Mouse (Mus musculus) forebrain, embryonic 16.5 days (tissue): ENCODE data around the gene Chst11. TPM values are rescaled to one million over a fixed set of nuclear protein-coding genes. Genes with fewer than 3 reads are reported as not detected.

Experiments
- ATAC-seq: fragments of 200-750 bp; cut with Nextera tagmentation; 2 replicates; pipeline ENCODE4 v1.8.0; 2017; ENCODE audit warnings: mild to moderate bottlenecking, moderate library complexity
- H3K27ac ChIP-seq: fragments of 300-500 bp; sonication (generic); 2 replicates; pipeline ENCODE4 v1.5.1; 2014; ENCODE audit warnings: low read length, control low read depth
- H3K27me3 ChIP-seq: fragments of 300-500 bp; sonication (generic); replicated peaks from 2 replicates; pipeline ENCODE4 v1.6.1; 2014; ENCODE audit warnings: low read length; ENCODE audit not compliant: control insufficient read depth, insufficient read depth
- H3K36me3 ChIP-seq: fragments of 300-500 bp; sonication (generic); 2 replicates; pipeline ENCODE4 v1.6.1; 2014; ENCODE audit not compliant: control insufficient read depth, insufficient read depth
- H3K4me1 ChIP-seq: fragments of 300-500 bp; sonication (generic); replicated peaks from 2 replicates; pipeline ENCODE4 v1.6.1; 2014; ENCODE audit warnings: low read length; ENCODE audit not compliant: control insufficient read depth, insufficient read depth
- H3K4me2 ChIP-seq: fragments of 300-500 bp; sonication (generic); 2 replicates; pipeline ENCODE4 v1.6.1; 2014; ENCODE audit warnings: mild to moderate bottlenecking, low read length, control low read depth
- H3K4me3 ChIP-seq: fragments of 300-500 bp; sonication (generic); replicated peaks from 2 replicates; pipeline ENCODE4 v1.5.1; 2014; ENCODE audit warnings: mild to moderate bottlenecking, low read length, control low read depth
- H3K9ac ChIP-seq: fragments of 300-500 bp; sonication (generic); replicated peaks from 2 replicates; pipeline ENCODE4 v1.6.1; 2014; ENCODE audit warnings: low read depth, low read length, control low read depth
- H3K9me3 ChIP-seq: fragments of 300-500 bp; sonication (generic); 2 replicates; pipeline ENCODE4 v1.6.1; 2016; ENCODE audit warnings: low read length; ENCODE audit not compliant: control insufficient read depth
- WGBS: fragments of 180-500 bp; shearing (Covaris S2); extraction: QIAGEN DNeasy Blood & Tissue Kit; methylation state at CpG from one replicate; pipeline ENCODE4 v1.1.7; 2014; 5-methylcytosine and 5-hydroxymethylcytosine counted together
- polyA plus RNA-seq: library from polyadenylated mRNA; unstranded; fragments of >200 nt; fragmentation: Nextera tagmentation; extraction: Ambion mirVana; gene quantifications from 2 replicates; pipeline ENCODE4 v1.2.1, GENCODE M21; 2015

The Chst11 gene
- polyA plus RNA-seq, 1 experiment from 2014 or later, result 3.4 TPM

- Histone ChIP-seq H3K4me2 (no peak overlapping the region), H3K4me1 (no peaks in the 10 kb centered on the region), H3K27ac (no peak overlapping the region), H3K36me3 (no peaks in the 10 kb centered on the region), H3K9me3 (no peaks in the 10 kb centered on the region), H3K27me3 (no peaks in the 10 kb centered on the region), H3K9ac (no peak overlapping the region), H3K4me3 (no peak overlapping the region)
- ATAC-seq, result no peak
- 100% methylated on average over 2 of the region's 2 CpGs for WGBS
These were observed 15.4 kb downstream of the Chst11 start for GRCm38 (mm10) chr10:83000721-83001120.

GRCm38 (mm10) chr10:83003899-83004298 is 18.6 kb downstream of the Chst11 start:
- Histone ChIP-seq H3K27ac (no peak overlapping the region), H3K4me3 (no peak overlapping the region), H3K36me3 (0 out of 2 replicates have a peak, but pooled peaks cover 2% of the 10 kb centered on the region), H3K9ac (no peak overlapping the region), H3K9me3 (no peaks in the 10 kb centered on the region), H3K27me3 (no peaks in the 10 kb centered on the region), H3K4me2 (no peak overlapping the region), H3K4me1 (no peaks in the 10 kb centered on the region)
- ATAC-seq, result no peak
- 96% methylated on average over 7 of the region's 7 CpGs for WGBS

DNA sequence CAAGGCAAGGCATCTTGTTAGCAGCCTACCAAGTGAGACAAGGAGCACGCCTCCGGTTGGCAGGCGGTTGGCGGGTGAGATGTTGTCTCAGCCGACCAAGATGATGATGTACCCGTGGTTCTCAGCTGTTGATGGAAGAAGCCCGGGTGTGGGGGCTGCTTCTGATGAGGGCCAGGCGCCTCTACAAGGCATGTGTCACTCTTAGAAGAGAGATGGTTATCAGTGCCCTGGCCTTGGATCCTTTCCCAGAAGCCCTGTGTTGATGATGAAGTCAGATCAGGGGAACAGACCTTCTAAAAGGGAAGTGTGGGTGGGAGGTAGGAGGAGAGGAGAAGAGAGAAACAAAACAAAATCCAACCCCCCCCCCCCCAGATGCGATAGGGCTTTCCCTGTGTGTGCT is 19.1 kb downstream of the Chst11 start:
- Histone ChIP-seq H3K4me3 (no peak overlapping the region), H3K4me2 (no peak overlapping the region), H3K27ac (no peak overlapping the region), H3K4me1 (no peaks in the 10 kb centered on the region), H3K9ac (no peak overlapping the region), H3K9me3 (no peaks in the 10 kb centered on the region), H3K36me3 (0 out of 2 replicates have a peak, but pooled peaks cover 2% of the 10 kb centered on the region), H3K27me3 (no peaks in the 10 kb centered on the region)
- 84% methylated on average over 9 of the region's 9 CpGs for WGBS
- ATAC-seq, result 0 out of 2 replicates have a peak, but pooled peaks have one; percentile 23

GRCm38 (mm10) chr10:83005003-83005402 is 19.7 kb downstream of the Chst11 start:
- H3K9ac ChIP-seq, result no peak overlapping the region
- 98% methylated on average over 4 of the region's 4 CpGs for WGBS

GRCm38 (mm10) chr10:83006258-83006657 is 21.0 kb downstream of the Chst11 start:
- H3K27me3 ChIP-seq, result no peaks in the 10 kb centered on the region
- H3K9ac ChIP-seq, result no peak overlapping the region
- H3K9me3 ChIP-seq, result no peaks in the 10 kb centered on the region
- H3K27ac ChIP-seq, result no peak overlapping the region
- 88% methylated on average over 8 of the region's 8 CpGs for WGBS
- H3K4me2 ChIP-seq, result no peak overlapping the region
- no peak for ATAC-seq
- no peaks in the 10 kb centered on the region for H3K4me1 ChIP-seq
- no peak overlapping the region for H3K4me3 ChIP-seq
- H3K36me3 ChIP-seq, result 0 out of 2 replicates have a peak, but pooled peaks cover 2% of the 10 kb centered on the region

More at GRCm38 (mm10) chr10:83005003-83005402, 19.7 kb downstream of the Chst11 start:
- Histone ChIP-seq H3K27me3 (no peaks in the 10 kb centered on the region), H3K36me3 (0 out of 2 replicates have a peak, but pooled peaks cover 2% of the 10 kb centered on the region), H3K4me2 (no peak overlapping the region), H3K27ac (no peak overlapping the region), H3K4me1 (no peaks in the 10 kb centered on the region), H3K4me3 (no peak overlapping the region), H3K9me3 (no peaks in the 10 kb centered on the region)
- ATAC-seq, result no peak

GRCm38 (mm10) chr10:83013984-83014383 is 28.7 kb downstream of the Chst11 start:
- ATAC-seq, result no peak
- Histone ChIP-seq H3K9ac (no peak overlapping the region), H3K4me2 (no peak overlapping the region), H3K4me3 (no peak overlapping the region), H3K4me1 (peaks cover 2% of the 10 kb centered on the region; the same call in 1 of the 2 replicates), H3K27ac (no peak overlapping the region), H3K27me3 (no peaks in the 10 kb centered on the region), H3K9me3 (no peaks in the 10 kb centered on the region), H3K36me3 (no peaks in the 10 kb centered on the region)
- WGBS, result 87% methylated on average over 4 of the region's 4 CpGs

DNA sequence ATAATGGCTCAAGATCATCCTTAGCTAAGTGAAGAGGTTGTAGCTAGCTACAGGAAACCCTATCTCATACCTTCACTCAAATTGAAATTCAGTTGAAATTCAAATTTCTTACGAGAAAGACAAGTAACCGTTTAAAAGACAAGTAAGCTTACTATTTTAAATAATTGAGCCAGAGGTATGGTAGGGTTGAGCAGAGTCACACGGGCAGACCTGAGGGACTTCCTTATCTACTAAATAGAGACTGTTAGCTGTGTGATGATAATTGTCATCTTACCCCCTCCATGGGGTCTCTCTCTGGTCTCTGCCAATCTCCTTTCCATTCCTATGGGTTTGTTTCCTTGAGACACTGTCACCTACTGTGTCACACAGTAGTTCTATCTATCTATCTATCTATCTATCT is 30.6 kb downstream of the Chst11 start:
- no peak overlapping the region for H3K4me3 ChIP-seq
- no peaks in the 10 kb centered on the region for H3K27me3 ChIP-seq
- no peak overlapping the region for H3K27ac ChIP-seq
- no peak for ATAC-seq
- H3K9me3 ChIP-seq, result no peaks in the 10 kb centered on the region
- peaks cover 12% of the 10 kb centered on the region for H3K4me1 ChIP-seq
- 91% methylated on average over 3 of the region's 3 CpGs for WGBS
- H3K9ac ChIP-seq, result no peak overlapping the region
- H3K36me3 ChIP-seq, result no peaks in the 10 kb centered on the region
- no peak overlapping the region for H3K4me2 ChIP-seq

DNA sequence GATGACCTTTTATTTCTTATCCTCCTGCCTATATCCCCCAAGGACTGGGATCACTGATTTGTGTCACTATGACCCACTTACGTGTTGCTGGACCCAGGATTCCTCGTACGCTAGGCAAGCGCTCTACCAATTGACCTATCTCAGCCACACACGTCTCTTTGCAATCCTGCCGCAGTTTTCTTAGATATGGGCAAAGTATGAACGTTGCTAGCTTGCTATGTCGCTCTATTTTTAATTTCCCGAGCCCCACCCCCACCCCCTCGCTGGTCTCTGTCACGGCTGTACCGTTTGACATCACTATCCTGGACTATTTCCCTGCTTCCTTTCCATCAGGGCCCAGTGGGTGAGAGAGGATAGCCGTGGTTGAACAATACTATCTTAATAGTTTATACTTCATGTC is 31.5 kb downstream of the Chst11 start:
- Histone ChIP-seq H3K36me3 (no peaks in the 10 kb centered on the region), H3K9me3 (no peaks in the 10 kb centered on the region), H3K4me3 (no peak overlapping the region), H3K4me2 (no peak overlapping the region), H3K27ac (no peak overlapping the region), H3K4me1 (peaks cover 12% of the 10 kb centered on the region), H3K27me3 (no peaks in the 10 kb centered on the region), H3K9ac (no peak overlapping the region)
- no peak for ATAC-seq
- WGBS, result 88% methylated on average over 13 of the region's 13 CpGs

DNA sequence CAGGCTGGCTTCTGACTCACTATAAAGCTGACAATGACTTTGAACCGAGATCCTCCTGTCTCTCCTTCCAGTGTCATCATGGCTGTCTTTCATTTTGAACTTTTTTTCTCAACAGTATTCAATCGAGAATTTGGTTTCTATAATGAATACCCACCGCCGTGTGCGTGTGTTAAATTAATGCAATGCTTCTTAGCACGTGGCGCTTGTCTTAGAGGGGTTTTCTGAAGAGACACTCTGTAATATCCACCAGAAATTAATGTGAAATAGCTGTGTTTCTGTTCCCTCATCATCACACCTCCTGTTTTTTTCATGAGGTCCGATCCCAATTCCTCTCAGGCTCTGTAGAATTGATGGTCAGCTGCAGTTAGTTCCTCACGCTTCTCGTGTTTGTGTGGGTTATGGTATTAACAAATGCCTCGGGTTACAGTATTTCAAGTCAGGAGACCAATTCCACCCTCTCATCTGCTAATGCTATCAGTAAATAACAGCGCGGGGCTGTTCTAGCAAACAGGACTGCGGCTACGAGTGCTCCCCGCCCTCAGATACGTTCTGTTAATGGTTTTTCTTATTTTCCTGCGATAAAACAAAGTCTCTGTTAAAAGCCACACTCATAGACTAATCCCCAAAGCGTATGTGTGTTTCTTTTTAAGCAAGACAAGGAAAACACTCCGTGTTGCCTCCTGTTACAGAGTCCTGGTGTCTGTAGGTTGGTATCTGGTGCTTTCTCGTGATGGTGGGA is 32.6 kb downstream of the Chst11 start:
- 68% methylated on average over 21 of the region's 21 CpGs for WGBS
- H3K4me2 ChIP-seq, result no peak overlapping the region
- no peaks in the 10 kb centered on the region for H3K9me3 ChIP-seq
- ATAC-seq, result no peak
- H3K4me3 ChIP-seq, result no peak overlapping the region
- H3K4me1 ChIP-seq, result peaks cover 12% of the 10 kb centered on the region
- H3K36me3 ChIP-seq, result no peaks in the 10 kb centered on the region
- no peak overlapping the region; the same call in 1 of the 2 replicates for H3K27ac ChIP-seq
- no peak overlapping the region for H3K9ac ChIP-seq
- H3K27me3 ChIP-seq, result no peaks in the 10 kb centered on the region
